Mouse (Mus musculus) thymus, postnatal 10 days (tissue): Measurements from ENCODE around the gene Grb10.

Experiments used
- DNase-seq, 2 experiments: peaks; one replicate each; pipeline ENCODE4 v3.0.0; 2021; ENCODE audit warnings: low spot score in 2 of 2

Gene Grb10

DNA sequence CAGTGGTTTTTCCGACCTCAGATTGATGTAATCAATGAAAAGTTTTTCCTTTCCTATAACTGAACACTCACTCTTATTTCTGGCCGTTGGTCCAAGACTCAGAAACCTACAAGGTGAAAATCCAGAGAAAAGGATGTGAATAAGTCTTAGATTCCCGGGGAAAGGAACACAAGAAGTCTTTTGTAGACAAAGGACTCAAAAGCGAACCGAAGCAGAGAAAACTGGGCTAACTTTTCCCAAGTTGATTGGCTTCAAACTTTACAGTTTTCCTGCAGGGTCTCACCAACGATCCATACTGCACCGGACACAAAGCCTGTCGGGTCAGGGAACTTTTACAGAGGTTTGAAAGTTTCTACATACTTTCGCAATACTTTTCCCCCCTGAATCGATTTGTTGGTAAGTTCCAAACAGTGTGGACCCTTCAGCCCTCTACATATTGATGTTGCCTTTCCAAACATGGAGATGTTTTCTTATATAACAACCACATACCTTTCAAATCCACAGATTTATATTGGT is at the start of gene Grb10:
Gene Grb10, minus strand, starts transcription at position 214 of the 516 bp plus-strand sequence.
- no peak for DNase-seq

DNA sequence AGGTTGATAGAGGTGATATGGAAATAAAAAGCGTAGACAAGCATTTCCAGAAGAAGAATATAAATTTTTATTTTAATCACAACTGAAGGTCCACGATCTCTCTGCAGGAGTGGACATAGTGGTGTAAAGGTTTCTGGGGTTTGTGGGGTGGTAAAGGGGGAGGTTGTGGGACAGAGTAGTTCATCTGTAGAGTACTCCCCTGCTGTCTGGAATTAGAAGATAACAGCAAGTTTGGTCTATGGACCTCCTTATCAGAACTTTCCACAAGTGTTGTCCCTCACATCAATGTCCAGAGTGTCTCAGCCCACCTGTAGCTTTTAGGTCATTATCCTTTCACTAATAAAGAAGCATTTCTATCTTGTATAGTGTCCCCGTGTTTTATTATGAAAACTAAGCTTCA is 43.2 kb upstream of the Grb10 start:
- no peak for DNase-seq

DNA sequence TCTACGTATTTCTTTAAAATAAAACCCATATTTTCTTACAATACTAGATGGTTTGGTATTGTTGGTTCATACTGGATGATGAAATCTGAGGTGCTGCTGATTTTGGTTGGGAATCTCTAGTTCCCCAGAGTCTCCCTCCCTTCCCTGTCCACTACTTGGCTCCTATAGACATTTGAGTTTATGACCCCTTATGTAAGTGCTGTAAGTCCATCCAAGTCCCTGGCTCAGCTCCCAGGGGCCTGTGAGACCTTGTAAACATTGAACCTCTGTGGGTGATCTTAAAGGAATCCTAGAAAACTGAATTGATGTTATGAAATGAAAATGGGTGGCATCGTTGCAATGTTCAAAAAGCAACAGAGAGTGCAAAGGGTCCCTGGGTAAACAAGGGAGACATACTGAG is 40.7 kb upstream of the Grb10 start:
- no peak for DNase-seq

DNA sequence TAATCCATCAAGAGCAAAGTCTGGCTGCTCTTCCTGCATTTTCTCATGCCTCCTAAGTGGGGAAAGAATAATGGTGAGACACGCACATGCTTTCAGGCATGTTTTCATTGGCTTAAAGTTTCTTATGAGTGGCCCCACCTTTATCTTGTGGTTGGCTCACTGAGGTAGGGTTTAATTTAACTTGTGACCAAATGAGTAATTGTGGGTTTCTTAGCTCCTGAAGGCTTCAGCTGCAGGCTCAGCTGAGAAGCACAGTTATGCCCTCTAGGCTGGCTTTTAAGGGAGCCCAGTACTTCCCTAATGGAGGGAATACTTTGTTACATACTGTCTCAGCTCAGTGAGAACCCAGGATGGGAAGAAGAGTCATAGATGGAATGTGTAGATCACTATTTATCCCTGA is 37.0 kb upstream of the Grb10 start:
- no peak for DNase-seq

DNA sequence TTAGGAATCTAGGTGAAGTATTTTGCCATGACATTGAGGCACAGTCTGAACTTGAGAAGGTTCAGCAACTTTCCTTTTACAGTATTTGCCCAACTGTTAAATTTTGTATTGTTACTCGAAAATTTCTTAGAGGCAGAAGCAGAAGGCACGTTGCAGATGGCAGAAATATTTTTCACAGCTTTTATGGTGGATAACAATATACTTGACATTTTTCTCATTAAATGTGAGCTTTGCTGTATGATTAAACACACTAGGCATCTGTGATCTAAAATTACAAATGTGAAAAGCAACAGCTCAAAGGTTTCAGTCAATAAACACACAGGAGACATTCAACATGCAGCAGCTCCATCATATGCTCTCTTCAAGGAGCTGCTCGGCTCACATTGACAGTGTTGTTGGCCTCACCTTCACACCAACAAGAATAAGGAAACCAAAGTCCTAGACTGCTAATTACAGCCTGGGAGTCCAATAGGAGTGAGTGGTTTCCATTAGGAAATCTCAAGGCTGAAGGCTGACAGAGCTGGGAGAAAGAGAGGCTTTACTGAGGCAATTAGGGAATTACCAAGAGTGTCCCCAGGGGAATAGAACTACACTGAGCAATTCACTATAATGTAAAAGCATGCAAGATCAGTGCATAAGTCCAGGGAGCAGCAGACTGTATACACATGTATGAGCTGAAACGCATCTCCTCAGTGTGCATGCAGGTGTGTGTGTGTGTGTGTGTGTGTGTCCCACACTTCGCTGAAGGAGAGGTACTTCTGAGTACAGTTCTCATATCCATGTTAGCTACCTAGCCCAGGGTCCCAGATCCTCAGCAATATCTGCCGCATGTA is 35.1 kb upstream of the Grb10 start:
- no peak for DNase-seq

DNA sequence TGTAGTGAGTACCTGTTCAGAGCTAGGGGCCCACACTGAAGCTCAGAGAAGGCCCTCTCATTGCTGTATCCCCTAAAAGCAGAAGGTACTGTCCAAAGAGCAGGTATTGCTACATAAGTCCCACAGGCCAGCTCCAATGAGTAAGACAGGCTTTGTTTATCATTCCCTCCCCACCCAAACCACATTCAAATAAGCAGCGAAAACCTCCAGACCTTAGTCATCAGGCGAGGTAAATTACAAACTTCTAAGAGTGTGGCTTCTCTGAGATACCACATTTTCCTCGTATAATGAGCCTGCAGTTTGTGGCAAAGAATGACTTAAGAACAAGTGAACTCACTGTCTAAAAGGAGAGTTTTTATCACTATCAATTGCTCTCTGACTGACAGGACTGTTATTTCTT is 33.8 kb upstream of the Grb10 start:
- DNase-seq = no peak

DNA sequence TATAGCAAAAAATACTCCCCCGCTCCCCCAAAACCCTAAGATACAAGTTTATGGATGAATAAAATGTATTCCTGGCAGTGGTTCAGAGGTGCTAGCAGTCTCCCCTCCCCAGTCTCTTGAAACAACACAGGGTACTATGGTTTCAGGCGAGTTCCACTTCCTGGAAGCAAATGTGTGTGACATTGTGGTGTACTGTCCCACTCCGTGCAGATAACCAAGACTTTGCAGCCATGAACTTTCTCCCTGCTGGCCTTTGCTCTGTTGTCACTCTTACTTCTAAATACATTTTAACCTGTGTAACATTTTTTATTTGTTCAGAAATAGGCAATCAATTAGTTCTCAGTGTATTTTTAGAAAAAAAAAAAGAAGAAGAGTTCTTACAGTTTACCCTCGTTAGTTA is 20.5 kb upstream of the Grb10 start:
- no peak for DNase-seq

DNA sequence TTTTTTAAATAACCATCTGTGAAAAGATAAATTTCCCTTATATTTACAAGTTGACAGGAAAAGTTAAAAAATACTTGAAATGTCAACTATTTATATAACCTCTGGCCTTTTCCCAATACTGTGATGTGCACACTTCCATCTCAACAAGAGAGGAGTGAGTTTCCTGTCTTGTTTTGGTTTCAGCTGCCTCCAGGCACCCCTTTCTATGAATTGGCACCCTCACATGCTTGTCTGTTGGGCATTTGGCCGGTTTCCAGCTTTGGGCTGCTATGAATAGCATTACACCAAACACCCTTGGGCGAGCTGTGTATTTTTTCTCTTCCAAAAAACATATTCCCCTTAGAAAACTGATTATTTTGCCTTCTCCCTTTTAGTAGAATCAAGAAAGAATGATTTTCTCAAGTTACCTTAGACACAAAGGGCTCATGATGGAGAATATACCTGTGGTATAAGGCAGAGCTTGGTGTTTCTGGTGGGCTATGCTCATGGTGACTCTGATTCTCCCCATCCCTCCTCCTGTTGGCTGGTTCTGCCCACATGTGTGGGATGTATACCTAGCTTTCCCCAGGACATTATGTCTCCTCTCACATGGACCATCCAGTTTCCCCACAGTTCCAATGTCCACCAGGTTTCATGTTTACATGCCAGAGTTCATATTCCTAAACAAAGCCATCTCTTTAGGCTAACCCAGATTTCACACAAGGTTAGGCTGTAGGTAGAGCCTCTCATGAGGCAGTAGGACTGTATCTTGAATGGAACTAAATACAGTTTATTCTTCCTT is 10.3 kb upstream of the Grb10 start:
- no peak for DNase-seq

DNA sequence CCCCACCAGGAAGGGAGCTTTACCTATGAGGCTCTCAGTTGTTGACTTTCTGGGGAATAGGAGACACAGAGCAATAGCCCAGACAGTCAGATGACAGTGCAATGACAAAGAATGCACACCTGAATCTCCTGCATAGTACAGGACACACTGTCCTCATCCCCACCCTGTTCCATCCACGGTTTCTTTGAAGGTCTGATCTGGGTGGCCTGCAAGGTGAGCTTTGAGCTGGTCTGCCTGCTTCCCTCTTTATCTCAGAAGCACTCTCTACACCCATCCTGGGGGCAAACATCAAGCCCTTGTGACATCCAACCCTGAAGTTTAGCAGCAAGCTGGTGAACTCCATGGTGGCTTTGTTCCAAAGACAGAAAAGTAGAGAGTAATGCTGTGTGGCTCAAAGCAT is 9.7 kb upstream of the Grb10 start:
- no peak for DNase-seq

DNA sequence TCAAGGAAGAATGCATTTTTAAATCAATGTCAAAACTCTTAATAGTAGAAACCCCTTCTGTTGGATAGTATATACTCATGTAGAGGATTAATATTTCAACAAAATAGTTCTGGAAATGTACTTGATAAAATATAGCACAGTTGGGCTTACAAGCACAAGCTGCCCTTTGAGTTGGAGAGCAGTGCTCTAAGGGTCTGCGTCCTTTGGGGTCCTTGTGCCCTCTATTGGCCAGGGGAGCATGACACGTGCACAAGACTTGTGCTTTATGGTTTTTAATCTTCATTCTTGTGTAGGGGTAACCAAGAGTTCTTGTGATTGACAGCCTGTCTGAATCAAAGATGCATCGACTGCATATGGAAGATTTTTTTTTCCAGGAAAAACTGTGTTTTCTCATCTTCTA is 5.8 kb upstream of the Grb10 start:
- DNase-seq = no peak

DNA sequence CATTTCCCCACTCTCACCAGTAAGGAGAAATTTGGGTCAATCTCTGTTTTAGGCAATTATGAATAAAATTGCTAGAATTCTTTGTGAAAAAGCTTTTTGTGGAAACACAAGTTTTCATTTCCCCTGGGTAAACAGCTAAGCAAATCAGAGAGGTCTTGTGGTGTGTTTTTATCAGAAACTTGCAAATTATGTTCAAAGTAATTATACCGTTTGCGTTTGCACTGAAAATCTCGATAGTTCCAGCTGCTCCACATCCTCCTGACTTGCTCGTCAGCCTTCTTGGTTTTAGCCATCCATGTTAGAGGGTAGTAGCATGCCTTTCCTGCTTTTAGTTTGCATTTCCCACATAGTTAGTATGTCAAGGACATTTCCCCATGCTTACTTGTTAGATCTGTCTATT is 3.3 kb upstream of the Grb10 start:
- no peak for DNase-seq

DNA sequence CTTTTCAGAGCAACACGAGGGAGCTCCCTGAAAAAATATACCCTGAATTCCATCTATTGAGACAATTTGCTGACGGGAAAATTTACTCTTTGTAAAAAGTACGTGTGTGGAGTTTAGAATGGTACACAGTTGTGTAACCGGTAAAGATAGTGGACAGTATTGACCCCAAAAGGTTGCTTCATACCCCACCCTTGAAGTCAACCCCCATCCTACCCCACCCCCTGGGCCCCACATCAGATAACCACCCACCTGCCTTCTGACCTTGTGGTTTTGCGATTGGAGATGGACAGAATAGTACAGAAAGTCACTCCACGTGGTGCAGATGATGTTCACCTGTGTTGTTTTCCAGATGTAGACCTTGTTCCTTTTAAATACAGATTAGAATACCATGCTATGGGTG is 2.9 kb upstream of the Grb10 start:
- DNase-seq = no peak

DNA sequence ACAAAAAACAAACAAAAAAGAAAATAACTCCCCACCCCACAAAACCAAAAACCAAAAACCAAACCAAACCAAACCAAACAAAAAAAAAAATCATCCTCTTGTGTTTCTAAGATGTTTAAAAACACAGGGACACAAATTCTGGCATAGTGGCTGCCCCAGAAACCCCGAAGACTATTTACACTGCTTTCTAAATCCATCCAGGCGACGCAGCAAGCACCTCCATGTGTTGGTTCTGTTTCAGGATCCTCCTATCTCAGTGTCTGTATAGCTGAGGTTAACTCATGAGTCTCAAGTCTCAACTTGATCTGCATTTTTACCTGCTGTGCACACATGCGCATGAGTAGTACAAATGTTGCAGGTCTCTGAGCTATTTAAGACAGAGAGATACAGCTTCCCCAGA is 1.9 kb upstream of the Grb10 start:
- no peak for DNase-seq

DNA sequence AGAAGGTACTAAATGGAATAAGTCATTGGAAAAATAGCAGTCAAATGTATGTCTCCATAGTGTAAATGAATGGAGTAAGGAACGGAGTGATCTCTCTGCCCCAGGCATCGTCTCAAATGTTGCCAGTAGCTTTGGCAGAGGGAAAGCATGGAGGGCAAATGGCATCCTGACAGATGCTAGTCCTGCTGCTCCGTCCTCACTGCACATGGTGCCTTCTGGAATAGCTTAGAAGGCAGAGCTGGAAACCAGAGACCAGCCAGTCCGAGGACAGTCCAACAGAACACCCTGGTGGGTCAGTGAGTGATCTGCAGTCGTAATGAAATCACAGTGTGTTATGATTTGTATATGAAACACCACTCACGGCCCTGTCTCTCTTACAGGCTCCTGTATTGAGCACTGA is 1.3 kb upstream of the Grb10 start:
- no peak for DNase-seq

DNA sequence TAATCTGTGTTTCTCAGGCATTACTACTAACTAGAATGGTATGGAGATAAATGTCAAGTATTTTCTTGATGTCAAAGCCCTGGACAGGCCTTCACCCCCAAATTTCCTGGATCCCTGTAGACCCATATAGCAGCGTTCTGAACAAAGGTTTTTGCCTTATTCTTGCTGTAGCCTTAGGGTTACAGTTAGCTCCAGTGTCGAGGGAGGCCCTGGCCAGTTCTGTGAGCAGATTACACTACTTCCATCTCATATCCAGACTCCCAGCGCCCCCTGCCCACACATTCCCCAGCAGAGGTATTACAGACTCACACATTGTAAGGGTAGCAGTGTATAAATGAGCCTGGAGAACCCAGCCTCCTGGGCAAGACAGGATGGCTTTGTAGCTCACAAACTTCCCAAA is 615 bp upstream of the Grb10 start:
- no peak for DNase-seq

DNA sequence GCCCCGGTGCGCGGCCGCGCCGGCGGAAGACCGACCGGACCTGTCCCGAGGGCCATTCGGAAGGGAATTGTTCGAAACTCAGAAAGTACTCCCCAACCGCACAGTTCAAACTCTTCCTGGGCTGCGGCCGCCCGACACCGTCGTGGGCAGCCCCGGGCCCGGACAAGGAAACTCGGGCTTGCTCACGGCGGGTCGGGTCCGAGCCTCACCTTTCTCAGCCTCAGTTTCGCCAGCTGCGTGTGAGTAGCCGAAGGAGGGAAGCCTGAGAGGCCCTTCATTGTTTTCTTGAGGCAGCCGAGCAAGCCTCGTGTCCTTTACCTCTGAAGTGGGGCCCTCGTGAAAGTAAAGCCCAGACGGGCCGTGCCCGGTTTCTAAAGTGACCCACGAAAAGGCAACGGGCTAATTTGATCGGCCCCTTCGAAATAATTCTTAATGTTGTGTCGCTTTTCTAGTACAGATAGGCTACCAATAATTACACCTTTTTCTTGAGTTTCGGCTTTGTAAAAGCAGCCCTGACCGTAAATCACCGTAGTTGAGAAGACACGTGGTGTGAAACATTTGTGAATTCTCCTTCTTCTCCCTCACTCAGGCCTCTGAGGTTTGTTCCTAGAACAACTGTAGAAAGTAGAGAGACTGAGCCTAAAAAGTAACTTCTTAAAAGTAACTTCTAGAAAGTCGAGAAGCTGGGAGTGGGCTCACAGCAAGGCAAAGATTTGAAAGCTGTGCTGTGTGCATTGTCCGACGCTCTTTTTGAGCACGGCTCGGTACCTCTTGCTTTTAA is 604 bp downstream of the Grb10 start:
- DNase-seq = no peak

DNA sequence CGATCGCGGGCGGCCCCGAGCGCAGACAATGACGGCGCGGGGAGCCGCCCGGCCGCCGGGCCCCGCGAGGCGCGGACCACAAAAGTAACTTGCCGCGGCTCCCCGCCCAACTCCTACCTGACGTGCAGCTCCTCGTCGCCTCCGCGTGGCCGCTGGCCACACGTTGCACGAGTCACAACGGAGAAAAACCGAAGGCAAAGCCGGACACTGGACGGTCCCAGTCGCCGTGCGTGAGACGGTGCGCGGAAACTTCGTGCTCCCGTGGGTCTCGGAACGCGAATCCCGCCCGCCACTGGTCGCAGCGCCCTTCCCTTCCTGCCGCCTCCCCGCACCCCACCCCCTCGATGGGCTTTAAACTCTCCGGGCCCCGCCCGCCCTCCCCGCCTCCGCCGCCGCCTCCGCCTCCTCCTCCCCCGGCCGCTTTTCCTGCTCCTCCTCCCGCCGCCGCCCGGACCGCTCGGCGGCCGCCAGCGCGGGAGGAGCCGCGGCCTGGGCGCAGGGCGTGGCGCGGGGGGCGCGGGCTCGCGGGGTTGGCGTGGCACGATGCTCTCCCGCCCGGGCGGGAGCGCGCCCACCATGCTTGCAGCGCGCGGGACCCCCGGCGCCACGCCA is 1.3 kb downstream of the Grb10 start:
- DNase-seq = no peak

DNA sequence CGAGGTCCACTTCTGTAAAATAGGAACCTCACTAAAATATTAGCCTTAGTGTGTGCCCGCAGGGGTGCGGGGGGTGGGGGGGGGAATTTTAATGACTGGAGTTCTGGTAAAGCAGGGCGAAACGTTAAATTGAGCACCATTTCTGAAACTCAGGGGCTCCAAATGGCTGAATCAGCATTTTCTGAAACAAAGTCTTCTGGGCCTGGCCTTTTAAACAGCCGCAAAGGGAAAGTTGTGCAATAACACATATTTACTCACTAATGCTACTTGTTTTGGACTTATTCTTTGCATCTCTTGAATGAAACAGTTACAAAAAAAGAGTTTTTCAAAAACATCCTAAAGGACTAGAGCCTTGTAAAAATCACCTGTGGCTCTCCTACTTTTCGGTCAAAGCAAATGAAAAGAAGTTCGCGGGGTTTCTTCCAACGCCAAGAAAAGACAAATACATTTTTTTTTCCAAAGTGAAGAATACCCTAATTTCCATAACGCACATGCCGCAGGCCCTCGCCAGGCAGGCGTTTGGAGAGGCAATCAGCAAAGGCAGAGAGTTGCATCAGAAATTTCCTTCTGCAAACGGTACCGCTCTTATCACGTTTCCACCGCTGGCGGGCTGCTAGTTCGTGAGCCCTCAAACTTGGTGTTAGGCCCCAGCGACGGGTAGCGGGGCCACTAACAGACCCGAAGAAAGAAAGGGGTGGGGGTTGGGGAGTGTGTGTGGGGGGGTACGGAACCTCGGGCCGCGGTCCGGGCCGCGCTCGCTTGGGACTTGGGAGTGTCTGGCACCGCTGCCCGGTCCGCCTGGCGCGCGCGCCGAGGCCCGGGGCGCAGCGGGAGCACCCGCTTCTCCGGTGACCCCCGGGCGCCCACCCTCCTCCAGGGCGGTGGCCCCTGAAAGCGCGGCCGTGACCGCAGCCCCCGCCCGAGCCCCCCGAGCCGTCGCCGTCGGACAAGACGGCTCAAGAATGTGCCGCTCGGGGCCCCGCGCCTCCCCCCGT is 2.3 kb downstream of the Grb10 start:
- DNase-seq = no peak

DNA sequence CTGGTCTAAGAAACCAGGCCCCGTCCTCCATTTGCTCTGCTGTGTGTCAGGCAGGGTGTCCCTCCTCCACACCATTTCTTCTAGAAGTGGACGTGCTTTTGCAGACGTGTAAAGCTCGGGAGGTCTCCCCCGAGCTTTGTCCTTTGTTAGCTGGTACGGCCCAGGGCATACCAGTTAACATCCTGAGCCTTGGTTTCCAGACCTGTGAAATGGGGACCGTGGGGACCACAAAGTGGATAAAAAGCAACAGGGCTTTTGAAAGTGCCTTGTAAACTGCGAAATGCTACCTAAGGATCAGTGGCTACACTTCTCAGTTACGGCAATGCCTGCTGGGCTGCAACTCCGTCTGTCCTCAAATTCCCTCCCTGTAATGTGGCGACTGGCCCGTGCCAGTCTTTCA is 3.2 kb downstream of the Grb10 start:
- DNase-seq = no peak

DNA sequence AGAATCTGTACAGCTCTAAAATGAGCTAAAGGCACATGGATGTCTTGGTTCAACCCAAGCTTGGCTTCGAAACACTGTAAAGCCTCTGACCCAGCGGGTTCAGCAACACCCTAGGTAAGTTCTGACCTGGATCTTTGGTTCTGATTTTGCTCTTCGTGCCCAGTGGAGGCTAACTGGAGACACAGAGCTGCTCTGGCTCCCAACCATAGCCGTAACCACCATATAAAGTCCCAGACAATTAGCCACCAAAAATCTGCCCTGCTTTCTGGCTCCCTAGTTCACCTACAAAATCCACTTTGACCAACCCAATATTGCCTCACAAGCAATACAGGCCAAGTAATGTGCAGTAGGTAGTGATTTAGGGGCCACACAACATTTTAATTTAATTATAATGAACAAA is 3.7 kb downstream of the Grb10 start:
- DNase-seq = no peak

DNA sequence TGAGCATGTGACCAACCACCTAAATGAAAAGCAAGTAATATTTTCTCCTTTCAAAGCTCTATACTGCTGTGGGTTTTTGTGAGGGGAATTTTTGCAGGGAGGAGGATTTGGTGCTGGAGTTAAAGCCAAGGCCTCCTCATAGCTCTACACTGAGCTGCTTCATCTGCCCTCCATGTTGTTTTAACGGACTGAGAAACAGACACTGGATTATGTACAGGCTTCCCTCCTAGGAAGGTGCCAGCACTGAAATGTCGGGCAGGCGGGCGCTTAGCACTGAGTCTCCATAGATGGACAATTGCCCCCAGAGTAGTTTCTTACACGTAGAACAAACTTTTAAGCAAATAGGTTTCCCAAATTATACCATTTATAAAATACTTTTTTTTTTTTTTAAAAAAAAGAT is 4.1 kb downstream of the Grb10 start:
- no peak for DNase-seq
